Mouse (Mus musculus): ENCODE measurements around the gene Zfp174.

DNA sequence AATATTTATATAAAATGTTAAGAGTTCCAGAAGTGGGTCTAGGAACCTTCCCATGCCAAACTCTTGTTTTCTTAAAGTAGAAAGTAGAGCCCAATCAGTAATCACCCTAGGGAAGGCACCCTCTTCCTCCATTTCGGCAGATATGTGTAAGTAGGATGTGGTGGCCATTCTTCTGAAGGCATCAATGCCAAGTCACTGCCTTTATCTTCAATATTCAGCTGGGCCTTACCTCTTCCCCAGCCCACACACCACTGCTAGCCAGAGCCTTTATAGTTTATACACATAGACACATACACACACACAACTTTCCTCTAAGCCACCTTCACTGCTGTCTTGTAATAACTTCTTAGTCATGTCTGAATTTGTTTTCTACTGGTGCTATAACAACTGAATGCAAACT, 8.7 kb downstream of the Zfp174 start:
- no peak for TF ChIP-seq CTCF (IDR thresholded peaks at IDR 0.05)
- no peak for TF ChIP-seq EP300 (IDR thresholded peaks at IDR 0.05)
